Mouse (Mus musculus) heart, embryonic 15.5 days (tissue): ENCODE results near the gene Pdcd1lg2. TPM values are rescaled to one million over a fixed set of nuclear protein-coding genes. Genes with fewer than 3 reads are reported as not detected.

Source experiments
- ATAC-seq: fragments of 200-750 bp; cut with Nextera tagmentation; replicated peaks from 2 replicates; pipeline ENCODE4 v1.8.0; 2017; ENCODE audit warnings: low read depth, moderate TSS enrichment; ENCODE audit not compliant: insufficient number of reproducible peaks, insufficient read depth, low FRiP score
- H3K27ac ChIP-seq: fragments of 300-500 bp; sonication (generic); 2 replicates; pipeline ENCODE4 v1.5.1; 2015; ENCODE audit warnings: mild to moderate bottlenecking, inconsistent platforms
- H3K27me3 ChIP-seq: fragments of 300-500 bp; sonication (generic); 2 replicates; pipeline ENCODE4 v1.6.1; 2015; ENCODE audit warnings: inconsistent platforms
- H3K36me3 ChIP-seq: fragments of 300-500 bp; sonication (generic); 2 replicates; pipeline ENCODE4 v1.6.1; 2015; ENCODE audit warnings: mild to moderate bottlenecking, inconsistent platforms
- H3K4me1 ChIP-seq: fragments of 300-500 bp; sonication (generic); replicated peaks from 2 replicates; pipeline ENCODE4 v1.6.1; 2015; ENCODE audit warnings: inconsistent platforms
- H3K4me2 ChIP-seq: fragments of 300-500 bp; sonication (generic); 2 replicates; pipeline ENCODE4 v1.6.1; 2015; ENCODE audit warnings: inconsistent platforms, mild to moderate bottlenecking, moderate library complexity
- H3K4me3 ChIP-seq: fragments of 300-500 bp; sonication (generic); 2 replicates; pipeline ENCODE4 v1.5.1; 2015; ENCODE audit warnings: mild to moderate bottlenecking, inconsistent platforms
- H3K9ac ChIP-seq: fragments of 300-500 bp; sonication (generic); 2 replicates; pipeline ENCODE4 v1.6.1; 2015; ENCODE audit warnings: mild to moderate bottlenecking, inconsistent platforms
- H3K9me3 ChIP-seq: fragments of 300-500 bp; sonication (generic); replicated peaks from 2 replicates; pipeline ENCODE4 v1.6.1; 2016; ENCODE audit warnings: inconsistent platforms
- WGBS: fragments of 180-500 bp; shearing (Covaris S2); methylation state at CpG from one replicate; pipeline ENCODE4 v1.1.7; 2015; ENCODE audit warnings: mixed read lengths; 5-methylcytosine and 5-hydroxymethylcytosine counted together
- polyA plus RNA-seq: library from polyadenylated mRNA; unstranded; fragments of >200 nt; fragmentation: Nextera tagmentation; extraction: Ambion mirVana; gene quantifications from 2 replicates; pipeline ENCODE4 v1.2.1, GENCODE M21; 2015

Gene Pdcd1lg2
- polyA plus RNA-seq, 1 experiment from 2014 or later: not detected

DNA sequence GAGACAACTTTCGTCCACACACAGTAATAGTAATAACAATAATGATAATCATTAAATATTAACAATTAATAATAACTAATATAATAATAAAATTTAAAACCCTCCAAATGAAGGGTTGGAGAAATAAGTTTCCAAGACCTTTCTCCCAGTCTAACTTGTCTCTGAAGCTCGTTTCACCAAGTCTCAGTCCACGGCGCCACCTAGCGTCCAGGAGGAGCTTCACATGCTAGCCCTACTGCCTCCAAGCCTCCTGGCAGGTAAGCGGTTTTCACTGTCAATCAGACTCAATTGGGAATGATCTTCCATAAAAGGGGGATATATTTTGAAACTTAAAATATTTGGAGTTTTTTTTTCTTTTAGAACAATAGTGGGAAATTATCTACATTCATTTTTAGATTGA lies 90.8 kb downstream of the Pdcd1lg2 start:
- no peak overlapping the region for H3K9ac ChIP-seq
- no peak for ATAC-seq

DNA sequence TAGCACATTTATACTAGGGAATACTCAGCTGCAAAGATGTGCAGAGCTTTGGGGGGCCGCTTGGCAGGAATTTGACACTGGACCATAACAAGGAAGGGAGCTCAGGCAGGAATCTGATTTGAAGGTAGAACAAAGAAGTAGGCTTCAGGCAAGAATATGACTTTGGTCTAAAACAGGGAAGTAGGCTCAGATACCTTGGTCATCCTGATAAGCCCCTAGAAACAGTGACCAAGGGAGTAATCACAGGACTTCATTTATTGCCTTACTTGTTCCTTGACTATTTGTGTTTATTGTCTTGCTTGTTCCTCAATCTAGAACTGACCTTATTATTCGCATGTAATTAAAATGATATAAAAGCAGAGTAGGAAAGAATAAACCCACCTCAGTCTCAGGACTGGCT lies 93.4 kb downstream of the Pdcd1lg2 start:
- H3K9ac ChIP-seq: no peak overlapping the region
- ATAC-seq: no peak
- H3K4me3 ChIP-seq: no peak overlapping the region
- no peak overlapping the region for H3K27ac ChIP-seq
- H3K4me2 ChIP-seq: no peak overlapping the region
- no peaks in the 10 kb centered on the region for H3K9me3 ChIP-seq
- WGBS: 79% methylated on average over 2 of the region's 2 CpGs
- peaks cover 7% of the 10 kb centered on the region; the same call in 1 of the 2 replicates for H3K4me1 ChIP-seq
- H3K36me3 ChIP-seq: no peaks in the 10 kb centered on the region
- H3K27me3 ChIP-seq: no peaks in the 10 kb centered on the region

More for the DNA sequence above, 90.8 kb downstream of the Pdcd1lg2 start:
- peaks cover 2% of the 10 kb centered on the region; the same call in 1 of the 2 replicates for H3K4me1 ChIP-seq
- no peaks in the 10 kb centered on the region for H3K36me3 ChIP-seq
- H3K27me3 ChIP-seq: no peaks in the 10 kb centered on the region
- H3K4me2 ChIP-seq: peak overlapping the region; percentile 55
- 11% methylated on average over 6 of the region's 6 CpGs for WGBS
- H3K27ac ChIP-seq: no peak overlapping the region; the same call in 1 of the 2 replicates
- H3K4me3 ChIP-seq: peak overlapping the region; percentile 37
- H3K9me3 ChIP-seq: no peaks in the 10 kb centered on the region

DNA sequence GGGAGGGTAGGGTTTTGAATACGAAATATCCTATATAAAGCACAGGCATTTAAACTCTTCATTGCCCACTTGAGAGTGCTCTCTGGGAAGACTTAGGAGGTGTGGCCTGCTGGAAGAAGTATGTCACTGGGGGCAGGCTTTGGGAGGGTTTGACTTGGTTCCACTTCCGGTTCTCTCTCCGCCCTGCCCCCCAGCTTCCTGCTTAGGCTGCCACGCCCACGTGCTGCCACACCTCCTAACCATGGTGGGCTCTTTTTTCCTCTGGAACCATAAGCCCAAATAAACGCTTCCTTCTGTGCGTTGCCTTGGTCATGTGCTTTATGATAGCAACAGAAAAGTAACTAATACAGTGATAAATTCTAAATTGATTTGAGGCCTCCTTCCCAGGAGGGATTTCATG lies 94.9 kb downstream of the Pdcd1lg2 start:
- Histone ChIP-seq H3K9ac (no peak overlapping the region), H3K4me2 (no peak overlapping the region), H3K9me3 (no peaks in the 10 kb centered on the region), H3K27ac (no peak overlapping the region), H3K4me1 (peaks cover 7% of the 10 kb centered on the region; the same call in 1 of the 2 replicates), H3K4me3 (no peak overlapping the region), H3K27me3 (no peaks in the 10 kb centered on the region), H3K36me3 (no peaks in the 10 kb centered on the region)
- WGBS: 78% methylated on average over 7 of the region's 7 CpGs
- ATAC-seq: no peak

DNA sequence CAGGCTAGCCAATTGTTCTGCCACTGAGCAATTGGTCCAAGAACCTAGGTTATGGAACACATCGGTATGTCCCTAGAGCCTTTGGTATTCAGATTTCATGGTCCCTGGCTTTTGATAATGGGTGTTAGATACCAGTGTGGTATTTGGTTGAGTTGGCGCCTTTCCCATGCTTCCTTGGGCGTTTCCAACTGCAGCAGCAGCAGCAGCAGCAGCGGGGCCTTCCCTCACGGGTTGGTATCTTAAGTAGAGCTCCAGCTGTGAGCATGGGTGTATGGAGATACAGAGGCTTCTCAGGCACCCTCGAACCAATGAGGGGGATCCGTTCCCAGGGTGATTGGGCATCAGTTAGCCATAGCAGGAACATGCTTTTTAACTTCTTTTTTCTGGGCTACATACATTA lies 97.5 kb downstream of the Pdcd1lg2 start:
- Histone ChIP-seq H3K4me2 (no peak overlapping the region), H3K27me3 (no peaks in the 10 kb centered on the region), H3K36me3 (no peaks in the 10 kb centered on the region), H3K4me3 (no peak overlapping the region), H3K9me3 (no peaks in the 10 kb centered on the region), H3K9ac (no peak overlapping the region), H3K4me1 (0 out of 2 replicates have a peak, but pooled peaks cover 5% of the 10 kb centered on the region), H3K27ac (no peak overlapping the region)
- WGBS: 46% methylated on average over 7 of the region's 7 CpGs
- no peak for ATAC-seq

DNA sequence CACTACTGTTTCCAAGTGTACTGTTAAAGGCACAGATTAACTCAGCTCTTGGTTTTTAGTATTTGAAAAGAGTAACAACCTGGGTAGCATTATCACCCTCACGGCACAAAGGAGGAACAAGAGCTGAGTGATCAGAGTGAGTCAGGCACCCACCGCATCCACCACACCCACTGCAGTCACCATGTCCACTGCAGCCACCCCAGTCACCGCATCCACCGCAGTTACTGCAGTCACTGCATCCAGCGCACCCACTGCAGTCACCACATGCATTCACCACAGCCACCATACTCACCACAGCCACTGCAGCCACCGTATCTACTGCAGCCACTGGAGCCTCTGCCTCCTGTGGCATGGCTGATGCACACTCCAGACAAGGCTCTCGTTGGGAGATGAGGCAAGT lies 99.1 kb downstream of the Pdcd1lg2 start:
- 0 out of 2 replicates have a peak, but pooled peaks cover 5% of the 10 kb centered on the region for H3K4me1 ChIP-seq
- H3K9ac ChIP-seq: no peak overlapping the region
- H3K4me2 ChIP-seq: no peak overlapping the region
- no peaks in the 10 kb centered on the region for H3K9me3 ChIP-seq
- no peaks in the 10 kb centered on the region for H3K27me3 ChIP-seq
- no peak for ATAC-seq
- no peak overlapping the region for H3K27ac ChIP-seq
- no peaks in the 10 kb centered on the region for H3K36me3 ChIP-seq
- no peak overlapping the region for H3K4me3 ChIP-seq
- 89% methylated on average over 7 of the region's 7 CpGs for WGBS

DNA sequence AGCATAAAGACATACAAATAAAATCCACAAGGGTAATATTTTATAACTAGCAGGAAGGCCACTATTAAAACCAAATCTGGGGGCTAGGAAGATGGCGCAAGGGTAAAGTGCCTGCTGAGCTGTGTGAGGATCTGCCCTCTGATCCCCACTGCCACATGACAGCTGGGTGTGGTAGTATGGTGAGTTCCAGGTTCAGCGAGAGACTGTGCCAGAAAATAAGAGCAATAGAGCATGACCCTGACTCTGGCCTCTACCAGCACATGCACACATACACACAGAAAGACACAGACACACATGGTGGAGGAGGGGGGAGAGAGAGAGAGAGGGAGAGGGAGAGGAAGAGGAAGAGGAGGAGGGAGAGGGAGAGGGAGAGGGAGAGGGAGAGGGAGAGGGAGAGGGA lies 101.1 kb downstream of the Pdcd1lg2 start:
- WGBS: 77% methylated on average over 2 of the region's 2 CpGs

DNA sequence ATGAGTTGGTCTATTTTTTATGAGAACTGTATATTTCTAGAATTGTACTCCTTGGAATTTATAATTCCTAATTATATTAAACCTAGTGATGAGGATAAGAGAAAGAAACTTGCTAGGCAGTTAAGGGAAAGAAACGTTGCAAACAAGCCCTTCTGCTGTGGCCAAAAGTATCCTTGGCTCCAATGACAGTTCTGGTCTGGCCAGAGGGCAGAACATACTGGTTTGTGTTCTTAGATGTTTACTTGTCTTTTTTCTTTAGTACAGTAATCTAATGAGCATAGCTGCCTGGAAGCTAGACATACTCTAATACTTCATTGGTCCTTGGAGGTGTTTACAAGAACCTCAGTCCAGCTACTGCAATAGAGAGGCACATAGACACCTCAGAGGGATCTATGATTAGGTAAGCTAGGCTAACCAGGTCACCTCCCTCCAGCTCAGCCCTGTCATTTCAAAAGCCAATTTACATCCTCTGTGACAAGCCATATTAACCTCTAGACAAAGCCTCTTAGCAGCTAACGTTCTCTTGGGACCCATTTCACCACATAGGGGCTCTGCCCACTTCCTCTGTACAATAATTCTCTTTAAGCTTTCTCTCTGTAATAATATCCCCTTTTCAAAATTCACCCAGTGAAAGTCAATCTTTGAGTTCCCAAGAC lies 102.5 kb downstream of the Pdcd1lg2 start:
- H3K4me2 ChIP-seq: no peak overlapping the region
- H3K27me3 ChIP-seq: no peaks in the 10 kb centered on the region
- WGBS: 53% methylated on average over 2 of the region's 2 CpGs
- no peaks in the 10 kb centered on the region for H3K9me3 ChIP-seq
- no peak overlapping the region for H3K27ac ChIP-seq
- no peak for ATAC-seq
- no peak overlapping the region for H3K9ac ChIP-seq
- peaks cover 6% of the 10 kb centered on the region; the same call in 1 of the 2 replicates for H3K36me3 ChIP-seq
- 0 out of 2 replicates have a peak, but pooled peaks cover 2% of the 10 kb centered on the region for H3K4me1 ChIP-seq
- no peak overlapping the region for H3K4me3 ChIP-seq

More for the DNA sequence above, 101.1 kb downstream of the Pdcd1lg2 start:
- no peak overlapping the region for H3K4me2 ChIP-seq
- no peaks in the 10 kb centered on the region for H3K27me3 ChIP-seq
- H3K36me3 ChIP-seq: peaks cover 6% of the 10 kb centered on the region; the same call in 1 of the 2 replicates
- H3K4me3 ChIP-seq: no peak overlapping the region
- ATAC-seq: no peak
- H3K9ac ChIP-seq: no peak overlapping the region
- H3K9me3 ChIP-seq: no peaks in the 10 kb centered on the region
- H3K4me1 ChIP-seq: 0 out of 2 replicates have a peak, but pooled peaks cover 5% of the 10 kb centered on the region
- H3K27ac ChIP-seq: no peak overlapping the region

DNA sequence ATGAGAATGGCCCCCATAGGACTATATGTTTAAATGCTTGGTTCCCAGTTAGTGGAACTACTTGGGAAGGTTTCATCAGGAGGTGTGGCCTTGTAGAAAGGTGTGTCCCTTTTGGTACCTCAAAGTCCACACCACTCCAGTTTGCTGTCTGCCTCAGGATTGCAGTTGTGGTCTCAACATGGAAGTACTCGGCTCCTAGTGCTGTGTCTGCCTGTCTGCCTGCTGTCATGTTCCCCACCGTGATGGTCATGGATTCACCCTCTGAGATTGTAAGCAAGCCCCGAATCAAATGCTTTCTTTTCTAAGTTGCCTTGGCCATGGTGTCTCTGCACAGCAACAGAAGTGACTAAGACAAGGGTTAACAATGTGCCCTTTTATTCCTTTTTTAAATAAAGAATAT lies 103.4 kb downstream of the Pdcd1lg2 start:
- 87% methylated on average over 3 of the region's 3 CpGs for WGBS
- peaks cover 6% of the 10 kb centered on the region; the same call in 1 of the 2 replicates for H3K36me3 ChIP-seq
- no peak for ATAC-seq
- H3K27me3 ChIP-seq: no peaks in the 10 kb centered on the region
- H3K9me3 ChIP-seq: no peaks in the 10 kb centered on the region
- H3K4me2 ChIP-seq: no peak overlapping the region
- H3K4me3 ChIP-seq: no peak overlapping the region
- no peak overlapping the region for H3K9ac ChIP-seq
- H3K4me1 ChIP-seq: no peaks in the 10 kb centered on the region
- H3K27ac ChIP-seq: no peak overlapping the region

DNA sequence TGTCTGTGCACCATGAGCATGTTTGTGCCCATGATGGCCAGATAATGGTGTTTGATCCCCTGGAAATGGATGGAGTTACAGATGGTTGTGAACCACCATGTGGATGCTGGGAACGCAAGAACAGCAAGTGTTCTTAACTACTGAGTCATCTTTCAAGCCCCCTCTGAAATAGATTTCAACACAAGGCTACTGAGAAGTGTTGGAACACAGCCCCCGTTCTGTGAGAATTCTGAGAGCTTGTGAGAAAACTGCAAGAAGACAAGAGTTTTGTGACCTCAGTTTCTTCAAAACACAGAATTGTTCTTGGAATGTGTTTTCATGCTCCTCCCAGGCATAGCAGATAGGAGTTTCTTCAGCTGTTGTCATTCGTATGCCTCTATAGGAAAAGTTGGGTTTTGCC lies 104.7 kb downstream of the Pdcd1lg2 start:
- no peak overlapping the region for H3K9ac ChIP-seq
- no peak for ATAC-seq
- no peak overlapping the region for H3K4me2 ChIP-seq
- H3K9me3 ChIP-seq: no peaks in the 10 kb centered on the region
- H3K4me3 ChIP-seq: no peak overlapping the region
- H3K36me3 ChIP-seq: peaks cover 6% of the 10 kb centered on the region; the same call in 1 of the 2 replicates
- H3K27me3 ChIP-seq: no peaks in the 10 kb centered on the region
- H3K4me1 ChIP-seq: no peaks in the 10 kb centered on the region
- WGBS: 90% methylated on average over 3 of the region's 3 CpGs
- no peak overlapping the region for H3K27ac ChIP-seq

DNA sequence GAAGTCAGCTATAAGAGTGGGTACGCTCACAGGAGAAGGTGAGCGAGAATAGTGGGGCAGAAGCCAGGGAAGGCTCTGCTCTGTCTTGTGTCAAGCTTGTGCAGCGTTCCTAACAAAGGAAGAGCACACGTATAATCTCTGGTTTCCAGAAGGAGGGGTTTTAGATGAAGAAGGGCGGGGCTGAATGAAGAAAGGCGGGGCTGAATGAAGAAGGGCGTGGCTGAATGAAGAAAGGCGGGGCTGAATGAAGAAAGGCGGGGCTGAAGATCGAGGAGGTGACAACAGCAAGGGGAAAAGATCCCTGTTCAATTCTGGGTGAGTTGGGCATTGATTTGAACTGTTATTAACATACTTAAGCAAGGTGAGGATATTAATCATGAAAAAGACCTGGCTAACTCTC lies 105.3 kb downstream of the Pdcd1lg2 start:
- Histone ChIP-seq H3K4me1 (peaks cover 5% of the 10 kb centered on the region), H3K36me3 (peaks cover 6% of the 10 kb centered on the region; the same call in 1 of the 2 replicates), H3K27me3 (no peaks in the 10 kb centered on the region), H3K4me2 (no peak overlapping the region), H3K4me3 (no peak overlapping the region), H3K9ac (no peak overlapping the region), H3K9me3 (no peaks in the 10 kb centered on the region), H3K27ac (no peak overlapping the region)
- no peak for ATAC-seq
- 73% methylated on average over 10 of the region's 10 CpGs for WGBS

DNA sequence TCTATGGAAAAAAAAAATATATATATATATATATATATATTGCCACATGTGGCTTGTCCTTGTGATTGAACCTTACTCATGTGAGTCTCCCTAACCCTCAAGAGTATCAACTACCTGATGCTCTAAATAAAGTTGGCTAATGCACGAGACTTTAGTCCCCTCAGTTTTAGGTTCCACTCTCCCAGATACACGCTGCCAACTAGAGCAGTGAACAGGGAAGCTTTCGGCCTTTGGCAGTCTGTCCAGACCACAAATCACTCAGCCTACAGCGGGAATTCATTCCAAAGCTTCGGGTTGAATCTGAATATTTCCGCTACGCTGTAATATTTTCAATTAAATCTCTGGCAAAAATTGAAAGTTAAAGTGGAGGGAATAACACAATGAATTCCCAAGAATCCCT lies 107.7 kb downstream of the Pdcd1lg2 start:
- WGBS: 72% methylated on average over 7 of the region's 7 CpGs
- no peak overlapping the region for H3K9ac ChIP-seq
- H3K4me3 ChIP-seq: no peak overlapping the region
- H3K9me3 ChIP-seq: no peaks in the 10 kb centered on the region
- H3K36me3 ChIP-seq: peaks cover 6% of the 10 kb centered on the region; the same call in 1 of the 2 replicates
- no peak overlapping the region for H3K27ac ChIP-seq
- no peak for ATAC-seq
- no peaks in the 10 kb centered on the region for H3K27me3 ChIP-seq
- no peak overlapping the region for H3K4me2 ChIP-seq
- peaks cover 9% of the 10 kb centered on the region for H3K4me1 ChIP-seq

DNA sequence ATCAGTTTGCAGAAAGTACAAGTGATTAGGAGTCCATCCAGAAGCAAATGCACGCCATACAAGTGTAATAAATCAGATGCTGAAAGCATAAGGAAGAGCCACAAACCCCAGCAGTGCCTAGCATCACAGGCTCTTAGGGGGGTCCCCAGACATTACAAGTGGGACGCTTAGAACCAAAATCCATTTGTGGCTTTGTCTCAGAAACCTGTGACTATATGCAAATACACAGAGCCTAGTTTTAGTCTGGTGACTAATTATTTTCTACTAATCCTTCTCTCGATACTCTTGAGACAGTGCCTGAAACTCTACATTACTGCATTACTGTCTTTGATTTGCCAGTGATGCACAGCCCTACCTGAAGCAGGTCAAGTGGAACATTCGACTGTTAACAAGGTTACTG lies 108.2 kb downstream of the Pdcd1lg2 start:
- Histone ChIP-seq H3K9me3 (no peaks in the 10 kb centered on the region), H3K4me1 (peaks cover 14% of the 10 kb centered on the region), H3K4me3 (no peak overlapping the region), H3K9ac (no peak overlapping the region), H3K27ac (no peak overlapping the region), H3K27me3 (no peaks in the 10 kb centered on the region), H3K36me3 (peaks cover 6% of the 10 kb centered on the region; the same call in 1 of the 2 replicates), H3K4me2 (no peak overlapping the region)
- no peak for ATAC-seq
- WGBS: 72% methylated on average over 4 of the region's 4 CpGs
